Mouse (Mus musculus) spleen, postnatal 4 days (tissue): ENCODE data around the gene Cfap61.

ENCODE experiments used
- DNase-seq, 2 experiments: peaks; one replicate each; pipeline ENCODE4 v3.0.0; 2022; ENCODE audit warnings: low spot score in 2 of 2

Gene Cfap61

DNA sequence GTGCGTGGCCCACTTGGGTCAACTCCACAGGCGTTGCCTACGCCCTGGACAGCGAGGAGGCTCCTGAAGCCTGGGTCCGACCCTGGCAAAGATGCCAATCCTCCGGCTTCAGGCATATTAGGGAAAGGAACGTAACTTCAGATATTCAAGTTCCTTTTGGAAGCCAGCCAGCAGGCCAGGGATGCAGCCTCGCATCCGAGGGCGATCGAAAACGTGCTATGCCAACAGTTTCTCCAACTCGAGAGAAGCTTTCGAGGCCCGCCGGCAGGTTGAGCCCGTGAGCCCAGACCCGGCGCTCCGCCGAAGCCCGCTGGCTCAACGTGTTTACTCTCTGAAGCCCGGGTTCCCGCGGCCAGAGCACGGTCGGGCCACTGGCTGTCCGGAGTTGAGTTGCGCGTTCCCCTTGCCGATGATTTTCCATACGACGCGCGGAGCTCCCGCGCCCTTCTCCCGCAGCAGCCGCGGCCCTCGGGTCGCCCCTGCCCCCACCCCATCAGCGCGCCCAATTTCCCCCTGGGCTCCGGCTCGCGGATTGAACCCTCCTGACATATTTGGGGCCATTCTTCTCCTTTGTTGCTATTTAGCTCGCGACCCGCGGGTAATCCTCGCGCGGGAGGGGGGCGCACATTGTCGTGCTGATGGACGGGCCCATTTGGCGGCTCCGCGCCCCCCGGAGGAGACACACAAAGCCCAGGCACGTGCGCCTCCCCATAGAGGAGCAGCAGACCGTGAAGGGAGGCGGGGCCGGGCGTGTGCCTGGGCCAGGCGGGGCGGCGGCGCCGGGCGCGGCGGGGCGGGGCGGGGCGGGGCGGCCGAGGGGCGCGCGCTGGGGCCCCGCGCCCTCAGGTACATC lies 286.7 kb downstream of the Cfap61 start, which contains the start of gene Insm1:
Gene Insm1, plus strand, starts transcription at position 846 of the 853 bp plus-strand sequence.
- peak in 1 of 2 experiments; percentile 70 for DNase-seq

DNA sequence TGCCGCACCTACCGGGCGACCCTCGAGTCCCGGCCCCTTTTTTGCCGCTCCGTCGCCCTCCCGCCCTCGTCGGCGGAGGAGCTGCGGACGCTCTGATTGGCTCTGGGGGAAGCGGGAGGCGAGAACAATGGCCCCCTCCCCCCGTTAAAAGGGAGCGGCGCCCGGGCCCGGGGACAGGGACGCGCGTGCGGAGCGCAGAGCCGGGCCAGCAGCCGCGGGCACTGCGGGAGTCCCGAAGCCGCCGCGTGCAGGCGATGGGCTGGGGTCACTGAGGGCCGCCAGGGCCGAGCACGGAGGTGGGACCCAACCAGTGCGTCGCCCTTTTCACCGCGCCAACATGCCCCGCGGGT lies 287.3 kb downstream of the Cfap61 start:
- no peak for DNase-seq

DNA sequence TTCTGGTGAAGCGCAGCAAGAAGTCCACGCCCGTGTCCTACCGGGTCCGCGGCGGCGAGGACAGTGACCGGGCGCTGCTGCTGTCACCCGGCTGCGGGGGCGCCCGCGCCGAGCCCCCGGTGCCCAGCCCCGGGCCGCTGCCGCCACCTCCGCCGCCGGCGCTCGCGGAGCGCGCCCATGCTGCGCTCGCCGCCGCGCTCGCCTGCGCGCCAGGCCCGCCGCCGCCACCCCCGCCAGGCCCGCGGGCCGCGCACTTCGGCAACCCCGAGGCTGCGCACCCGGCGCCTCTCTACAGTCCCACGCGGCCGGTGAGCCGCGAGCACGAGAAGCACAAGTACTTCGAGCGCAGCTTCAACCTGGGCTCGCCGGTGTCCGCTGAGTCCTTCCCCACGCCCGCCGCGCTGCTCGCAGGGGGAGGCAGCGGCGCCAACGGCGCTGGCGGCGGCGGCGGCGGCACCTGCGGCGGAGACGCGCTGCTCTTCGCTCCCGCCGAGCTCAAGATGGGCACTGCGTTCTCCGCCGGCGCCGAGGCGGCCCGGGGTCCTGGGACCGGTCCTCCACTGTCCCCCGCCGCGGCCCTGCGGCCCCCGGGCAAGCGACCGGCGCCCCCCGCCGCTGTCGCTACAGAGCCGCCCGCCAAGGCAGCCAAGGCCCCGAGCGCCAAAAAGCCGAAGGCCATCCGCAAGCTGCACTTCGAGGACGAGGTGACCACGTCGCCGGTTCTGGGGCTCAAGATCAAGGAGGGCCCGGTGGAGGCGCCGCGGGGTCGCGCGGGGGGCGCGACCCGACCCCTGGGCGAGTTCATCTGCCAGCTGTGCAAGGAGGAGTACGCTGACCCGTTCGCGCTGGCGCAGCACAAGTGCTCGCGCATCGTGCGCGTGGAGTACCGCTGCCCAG lies 287.9 kb downstream of the Cfap61 start:
- DNase-seq, result no peak

DNA sequence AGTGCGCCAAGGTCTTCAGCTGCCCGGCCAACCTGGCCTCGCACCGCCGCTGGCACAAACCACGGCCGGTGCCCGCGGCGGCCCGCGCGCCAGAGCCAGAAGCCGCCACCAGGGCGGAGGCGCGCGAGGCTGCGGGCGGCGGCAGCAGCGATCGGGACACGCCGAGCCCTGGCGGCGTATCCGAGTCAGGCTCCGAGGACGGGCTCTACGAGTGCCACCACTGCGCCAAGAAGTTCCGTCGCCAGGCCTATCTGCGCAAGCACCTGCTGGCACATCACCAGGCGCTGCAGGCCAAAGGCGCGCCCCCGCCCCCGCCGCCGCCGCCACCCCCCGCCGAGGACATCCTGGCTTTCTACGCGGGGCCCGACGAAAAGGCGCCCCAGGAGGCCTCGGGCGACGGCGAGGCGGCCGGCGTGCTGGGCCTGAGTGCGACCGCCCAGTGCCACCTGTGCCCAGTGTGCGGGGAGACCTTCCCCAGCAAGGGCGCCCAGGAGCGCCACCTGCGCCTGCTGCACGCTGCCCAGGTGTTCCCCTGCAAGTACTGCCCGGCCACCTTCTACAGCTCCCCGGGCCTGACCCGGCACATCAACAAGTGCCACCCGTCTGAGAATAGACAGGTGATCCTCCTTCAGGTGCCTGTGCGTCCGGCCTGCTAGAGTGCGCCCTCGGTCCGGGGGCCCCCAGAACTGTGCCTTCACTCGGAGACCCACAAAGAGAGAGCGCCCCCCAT lies 288.8 kb downstream of the Cfap61 start:
- no peak for DNase-seq

DNA sequence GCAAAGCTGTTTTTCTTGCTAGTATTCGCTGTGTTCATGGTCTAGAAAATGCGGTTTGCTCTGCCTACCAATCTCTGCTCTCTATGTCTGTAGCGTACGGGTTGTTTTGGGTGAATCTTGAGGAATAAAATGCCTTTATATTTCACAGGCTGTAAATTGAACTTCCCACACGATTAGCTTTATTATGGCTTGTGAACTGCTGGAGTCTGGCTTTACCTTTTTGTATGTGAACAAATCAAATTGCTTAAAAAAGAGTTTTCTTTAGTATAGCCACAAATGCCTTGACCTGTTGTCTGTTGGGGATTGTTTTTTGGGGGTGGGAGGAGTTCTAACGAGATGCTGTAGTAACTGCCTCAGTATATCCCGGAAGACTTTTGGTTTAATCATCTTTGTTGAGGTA lies 289.6 kb downstream of the Cfap61 start:
- DNase-seq, result no peak

DNA sequence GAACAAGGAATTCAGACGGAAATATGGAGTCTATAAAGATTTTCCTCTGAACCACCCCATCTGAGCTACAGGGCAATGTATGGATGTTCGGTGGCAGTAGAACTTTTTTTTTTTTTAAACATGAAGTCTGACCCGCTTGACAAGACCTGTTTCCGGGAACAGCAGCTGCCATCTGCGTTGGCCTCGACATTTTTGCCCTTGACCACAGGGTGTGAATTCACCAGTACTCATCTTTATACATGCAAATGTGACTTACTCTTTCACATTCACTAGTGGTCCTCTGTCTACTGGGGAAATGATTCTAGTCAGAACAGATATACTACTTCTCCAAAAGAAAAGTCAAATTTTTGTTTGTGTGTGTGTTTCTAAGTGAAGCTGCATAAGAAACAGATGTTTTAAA lies 291.2 kb downstream of the Cfap61 start:
- DNase-seq, result no peak

DNA sequence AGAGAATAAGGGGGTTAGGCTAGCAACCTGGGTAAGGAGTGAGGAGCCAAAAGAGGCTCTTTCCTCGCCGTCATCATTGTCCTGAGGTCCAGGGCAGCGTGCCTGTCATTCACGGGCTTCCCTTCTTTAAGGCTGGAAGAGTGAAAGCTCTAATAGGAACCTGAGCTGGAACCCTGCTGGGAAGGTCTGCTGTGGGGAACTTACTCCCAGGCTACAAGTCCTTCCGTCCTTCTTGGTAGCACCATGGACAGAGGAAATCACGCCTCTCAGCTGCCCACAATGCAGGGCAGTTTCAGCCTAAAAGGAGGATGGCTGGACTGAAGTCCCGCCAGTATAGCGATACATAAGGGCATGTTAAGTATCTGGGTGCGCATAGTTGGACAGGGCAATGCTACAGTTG lies 291.9 kb downstream of the Cfap61 start:
- DNase-seq, result no peak

DNA sequence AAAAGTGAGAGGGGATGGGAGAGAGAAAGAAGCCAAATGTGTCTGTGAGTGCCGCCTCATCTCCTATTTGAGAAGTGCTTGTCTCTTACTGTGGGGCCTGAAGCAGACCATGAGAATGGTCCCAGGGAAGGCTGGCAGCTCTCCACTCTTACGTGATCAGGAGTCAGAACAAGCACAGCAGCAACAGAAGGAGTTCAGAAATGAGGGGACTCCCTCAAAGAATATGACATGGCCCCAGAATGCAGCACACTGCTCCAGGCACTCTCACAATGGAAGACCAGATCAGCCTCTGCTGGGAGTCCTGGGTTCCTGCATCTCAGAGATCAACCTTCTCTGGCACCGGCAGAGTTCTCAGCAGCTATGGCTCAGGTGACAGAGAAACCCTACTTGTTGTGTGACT lies 293.1 kb downstream of the Cfap61 start:
- no peak for DNase-seq

DNA sequence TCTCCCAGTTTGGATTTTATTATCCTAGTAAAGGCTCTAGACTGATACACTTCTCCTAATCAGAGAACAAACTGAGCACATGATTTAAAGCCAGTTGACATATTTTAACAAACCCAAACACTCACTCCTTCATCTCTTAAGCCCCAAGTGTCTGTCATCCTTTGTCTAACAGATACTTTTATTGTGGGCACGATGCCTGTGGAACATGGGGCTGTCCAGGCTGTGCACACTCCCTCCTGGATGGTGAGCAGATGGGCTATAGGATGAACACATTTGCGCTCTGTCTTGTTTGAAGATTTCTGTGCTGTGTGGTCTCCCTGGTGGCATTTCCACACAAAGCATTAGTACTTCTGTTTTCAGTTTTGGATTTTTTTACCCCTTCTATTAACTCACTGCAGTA lies 293.9 kb downstream of the Cfap61 start:
- DNase-seq, result no peak

DNA sequence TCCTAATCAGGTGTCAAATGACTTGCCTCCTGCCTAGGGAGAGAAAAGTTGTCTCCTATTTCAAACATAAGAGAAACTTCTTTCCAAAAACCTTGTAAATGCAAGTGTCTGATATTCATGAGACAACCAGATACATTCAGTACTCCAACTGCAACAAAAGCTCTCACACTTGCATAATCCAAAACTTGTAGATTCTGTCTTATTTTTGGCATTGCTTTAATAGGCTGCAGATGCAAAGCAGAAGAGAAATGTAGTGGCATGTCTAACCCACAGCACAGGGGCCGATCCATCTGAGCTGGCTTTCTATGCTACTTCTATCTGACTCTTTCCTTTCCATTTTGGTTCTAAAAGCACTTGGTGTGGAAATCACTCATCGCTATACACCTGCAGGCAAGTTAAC lies 296.9 kb downstream of the Cfap61 start:
- no peak for DNase-seq

DNA sequence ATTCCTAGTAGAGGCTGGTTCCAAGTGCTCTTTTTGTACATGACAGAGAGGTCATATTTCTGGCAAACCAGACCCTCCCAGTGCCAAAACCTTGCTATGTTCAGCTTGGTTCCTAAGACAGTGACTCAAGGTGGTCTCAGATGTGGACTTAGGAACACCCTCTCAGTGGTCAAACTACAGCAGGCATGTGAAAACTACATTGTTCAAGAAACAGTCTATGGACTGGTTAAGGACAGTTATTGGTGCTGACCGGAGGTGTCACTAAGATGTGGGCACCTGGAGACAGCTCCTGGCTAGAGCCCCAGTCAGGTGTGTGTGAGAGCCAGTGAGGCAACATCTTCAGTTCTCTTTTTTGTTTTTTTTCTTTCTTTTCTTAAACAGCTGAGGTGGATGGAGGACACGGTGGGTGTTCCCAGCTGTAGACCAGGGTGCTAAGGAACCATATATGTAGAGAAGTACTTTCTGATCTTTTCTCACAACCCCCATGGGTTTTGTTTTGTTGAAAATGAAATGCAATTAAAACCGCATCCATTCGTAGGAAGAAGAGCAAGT lies 304.7 kb downstream of the Cfap61 start:
- no peak for DNase-seq

DNA sequence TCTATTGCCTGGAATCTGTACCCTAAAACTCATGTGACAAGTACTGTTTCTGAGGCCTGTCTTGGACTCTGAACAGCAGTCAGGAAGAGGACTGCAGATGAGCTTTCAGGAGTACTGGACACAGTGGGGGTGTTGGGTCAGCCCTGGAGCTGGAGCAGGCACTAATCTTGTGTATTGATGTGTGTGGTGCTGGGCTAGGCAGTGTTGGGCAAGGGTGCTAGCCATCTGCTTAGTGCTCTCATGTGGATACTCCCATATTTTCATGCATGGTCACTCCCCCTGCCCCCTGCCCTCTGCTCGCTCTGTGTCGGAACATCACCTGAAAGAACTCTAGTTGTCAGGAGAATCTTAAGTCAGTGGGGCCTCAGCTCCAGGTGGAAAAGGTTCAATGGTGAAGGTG lies 309.5 kb downstream of the Cfap61 start:
- no peak for DNase-seq

DNA sequence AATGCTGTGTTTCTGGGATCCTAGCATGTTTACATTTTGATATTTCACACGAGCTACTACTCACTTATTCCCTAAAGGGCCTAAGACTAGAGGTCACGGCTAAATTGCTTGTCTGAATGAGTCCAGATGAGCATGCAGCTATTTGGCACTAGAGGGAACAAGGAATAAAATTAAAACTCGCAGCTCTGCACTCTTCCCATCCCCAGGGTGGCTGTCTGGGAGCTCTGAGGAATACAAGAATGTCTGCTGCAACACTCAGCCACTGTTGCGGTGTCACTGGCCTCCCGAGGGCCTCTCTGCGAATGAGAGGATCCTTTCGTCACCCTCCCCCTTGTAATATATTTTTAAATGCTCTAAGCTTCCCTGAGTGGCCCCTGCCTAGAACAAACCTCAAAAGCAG lies 310.8 kb downstream of the Cfap61 start:
- no peak for DNase-seq

DNA sequence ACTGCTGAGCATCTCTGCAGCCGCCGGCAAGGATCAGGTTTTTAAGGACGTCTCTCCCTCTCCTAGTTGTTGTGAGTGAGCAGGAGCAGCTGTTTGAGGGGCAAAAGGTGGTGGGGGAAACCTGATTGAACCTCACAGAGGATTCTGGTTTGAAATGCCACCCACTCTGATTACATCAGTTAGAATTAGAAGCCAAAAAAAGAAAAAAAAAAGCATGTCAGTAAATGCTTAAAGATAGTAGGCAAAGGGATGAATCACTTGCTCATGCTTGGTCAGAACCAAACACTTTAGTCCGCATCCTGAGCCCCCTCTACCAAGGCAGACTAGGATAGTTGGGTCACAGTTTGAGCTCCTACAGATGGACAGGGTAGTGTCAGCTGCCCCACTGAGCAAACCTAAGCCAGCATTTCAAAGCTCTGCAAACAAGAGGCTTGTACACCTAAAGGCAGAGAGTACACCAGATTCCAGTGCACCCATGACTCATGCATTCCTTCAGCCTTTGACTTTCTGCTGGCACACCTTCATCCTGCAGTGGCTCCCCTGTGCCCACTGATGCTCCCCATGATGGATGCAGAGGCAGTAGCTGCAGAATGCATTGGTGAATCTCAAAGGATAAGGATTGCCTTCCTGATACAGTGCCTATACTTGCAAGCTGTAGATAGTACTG lies 312.0 kb downstream of the Cfap61 start:
- no peak for DNase-seq

DNA sequence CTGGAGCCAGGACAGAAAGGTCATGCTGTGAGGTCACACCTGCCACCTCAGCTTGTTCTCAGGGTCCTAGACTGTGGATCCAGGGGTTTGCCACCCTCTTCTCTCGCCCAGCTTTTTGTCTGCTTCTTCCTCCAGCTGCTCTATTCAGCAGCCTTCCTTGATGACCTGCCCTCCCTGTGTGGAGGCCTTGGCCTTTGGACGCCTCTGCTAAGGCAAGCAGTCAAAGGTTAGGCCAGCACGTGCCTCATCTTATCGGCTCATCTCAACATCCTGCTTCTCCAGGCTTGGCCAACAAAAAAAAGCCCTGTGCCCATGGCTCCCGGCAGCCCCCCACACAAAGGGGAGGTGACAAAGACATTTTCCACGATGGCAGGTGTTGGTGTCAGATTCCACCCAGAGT lies 313.0 kb downstream of the Cfap61 start:
- no peak for DNase-seq

DNA sequence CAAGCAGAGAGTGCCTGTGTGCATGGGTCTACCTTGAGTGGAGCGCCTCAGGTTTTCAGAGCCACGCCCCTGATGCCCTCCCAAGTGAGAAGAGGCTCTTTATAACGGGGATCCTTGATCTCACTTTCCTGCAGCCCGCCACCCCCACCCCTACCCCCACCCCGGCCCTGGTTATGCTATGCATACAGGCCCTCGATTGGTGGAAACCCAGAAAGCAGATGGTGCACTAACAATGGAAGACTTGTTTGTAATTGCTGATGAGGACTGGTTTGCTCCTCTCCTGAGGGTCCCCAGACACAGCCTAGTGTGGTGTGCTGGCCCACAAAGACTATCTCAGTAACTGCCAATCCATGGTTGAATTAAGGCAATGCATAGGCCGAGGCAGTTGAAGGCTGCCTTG lies 314.4 kb downstream of the Cfap61 start:
- no peak for DNase-seq

DNA sequence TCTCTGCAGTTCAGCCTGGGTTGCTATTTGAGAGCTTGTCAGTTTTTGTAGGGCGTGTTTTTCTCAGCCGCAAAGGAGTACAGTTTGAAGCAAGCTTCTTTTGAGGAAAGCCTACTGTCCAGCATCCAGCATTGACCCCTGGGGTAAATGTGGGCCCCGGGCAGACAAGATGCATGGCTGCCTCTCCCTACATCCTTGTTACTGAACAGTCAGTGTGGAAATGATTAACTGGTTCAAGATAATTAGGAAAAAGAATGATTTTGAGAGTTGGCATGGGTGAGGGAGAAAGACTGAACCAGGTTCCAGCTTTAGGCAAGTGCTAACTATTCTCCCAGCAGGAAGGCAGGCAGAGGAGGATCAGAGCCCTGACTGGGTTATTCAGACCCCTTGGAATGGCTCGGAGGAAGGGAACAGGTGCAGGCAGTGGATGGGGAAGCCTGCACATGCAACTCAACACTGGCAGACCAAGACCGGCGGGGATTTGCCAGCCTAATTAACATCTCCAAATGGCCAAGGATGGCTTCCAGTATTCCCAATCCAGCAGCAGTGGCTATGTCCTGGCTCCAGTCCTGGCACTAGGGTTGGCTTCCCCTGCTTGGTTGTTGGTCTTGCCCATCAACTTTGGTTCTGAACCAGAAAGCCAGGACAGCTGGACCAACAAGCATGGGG lies 315.8 kb downstream of the Cfap61 start:
- no peak for DNase-seq

DNA sequence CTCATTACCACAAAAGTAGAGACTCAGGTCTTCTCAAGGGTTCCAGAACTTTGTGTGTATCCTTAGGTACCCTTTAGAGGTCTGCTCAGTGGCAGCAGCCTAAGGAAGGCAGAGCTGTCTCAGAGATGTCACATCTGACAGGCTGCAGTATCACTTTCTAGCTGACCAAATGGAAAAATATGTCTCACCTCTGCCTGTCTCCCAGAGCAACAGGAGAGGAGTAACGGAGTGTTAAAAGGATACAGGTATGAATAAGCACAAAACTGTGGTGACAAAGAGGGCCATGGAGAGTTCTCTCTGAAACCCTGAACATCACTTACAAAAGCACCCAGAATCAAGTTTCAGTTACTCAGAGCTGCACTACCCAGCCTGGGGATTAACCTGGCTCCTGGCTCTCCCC lies 319.8 kb downstream of the Cfap61 start:
- DNase-seq, result no peak

DNA sequence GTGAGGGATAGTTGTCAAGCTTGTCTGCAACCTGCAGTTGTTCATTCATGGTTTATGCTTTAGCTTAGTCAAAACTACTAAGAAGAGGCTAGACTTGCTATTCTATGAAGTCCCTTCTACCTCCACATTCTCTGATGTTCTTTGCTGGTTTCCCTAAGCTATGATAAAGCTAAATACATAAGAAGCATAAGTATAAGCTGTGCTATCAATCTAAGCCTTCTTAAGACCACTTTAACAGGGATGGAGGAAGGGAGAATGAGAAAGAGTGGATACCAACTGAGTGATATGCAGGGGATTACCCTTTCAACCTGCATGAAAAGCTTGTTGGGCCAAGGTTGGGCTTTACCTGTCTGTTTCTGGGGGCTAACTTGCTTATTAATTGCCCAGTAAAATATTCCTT lies 321.1 kb downstream of the Cfap61 start:
- DNase-seq, result no peak

DNA sequence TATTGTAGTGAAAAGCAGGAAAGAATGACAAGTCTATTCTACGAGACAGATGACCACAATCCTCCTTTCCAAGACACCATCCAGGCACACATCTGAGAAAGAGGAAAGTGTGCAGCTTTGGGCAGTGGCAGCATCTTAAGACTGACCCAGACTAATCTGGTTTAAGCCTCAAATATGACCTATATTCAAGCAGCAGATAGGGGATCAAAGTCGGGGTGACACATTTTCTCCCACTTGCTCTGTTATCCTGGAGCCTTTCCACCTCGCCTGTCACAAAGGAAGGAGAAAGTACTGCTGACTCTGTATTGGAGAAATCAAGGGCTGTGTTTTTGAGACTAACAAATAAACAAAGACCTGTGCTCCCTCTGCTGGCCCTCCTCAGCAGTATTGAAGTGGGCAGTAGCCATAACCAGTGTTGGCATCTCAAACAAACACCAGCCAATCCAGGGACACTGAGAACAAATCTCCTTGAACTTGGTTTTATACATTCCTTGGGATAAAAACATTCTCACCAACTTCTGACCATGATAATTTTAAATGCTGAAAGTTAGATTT lies 321.8 kb downstream of the Cfap61 start:
- DNase-seq, result no peak

DNA sequence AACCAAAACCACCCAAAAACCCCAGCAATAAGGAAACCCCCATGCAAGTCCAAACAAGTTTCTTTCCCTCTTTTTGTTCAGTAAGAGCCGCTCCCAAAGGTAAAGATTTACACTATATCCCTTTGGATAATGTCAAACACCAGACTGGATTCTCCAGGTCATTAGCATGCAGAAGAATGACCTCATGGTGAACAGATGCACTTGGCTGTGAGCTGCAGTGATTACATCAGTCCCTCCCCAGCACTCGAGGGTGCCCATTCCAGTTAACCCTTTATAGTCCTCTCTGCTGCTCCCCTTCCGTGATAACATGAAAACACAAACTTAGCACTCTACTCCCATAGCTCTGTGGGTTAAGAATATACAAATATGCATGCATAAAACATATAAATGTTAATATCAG lies 322.5 kb downstream of the Cfap61 start:
- no peak for DNase-seq
